Mouse (Mus musculus): ENCODE measurements around the gene Uaca. TPM values are rescaled to one million over a fixed set of nuclear protein-coding genes. Genes with fewer than 3 reads are reported as not detected.
"Not testable (repeated sequence)": the region's sequence is repeated elsewhere in the genome, so short reads cannot be mapped to it uniquely, and the experiment has no call there.

Uaca gene
- total RNA-seq, 2 experiments from 2014 or later, result 39.1 to 44.2 TPM

DNA sequence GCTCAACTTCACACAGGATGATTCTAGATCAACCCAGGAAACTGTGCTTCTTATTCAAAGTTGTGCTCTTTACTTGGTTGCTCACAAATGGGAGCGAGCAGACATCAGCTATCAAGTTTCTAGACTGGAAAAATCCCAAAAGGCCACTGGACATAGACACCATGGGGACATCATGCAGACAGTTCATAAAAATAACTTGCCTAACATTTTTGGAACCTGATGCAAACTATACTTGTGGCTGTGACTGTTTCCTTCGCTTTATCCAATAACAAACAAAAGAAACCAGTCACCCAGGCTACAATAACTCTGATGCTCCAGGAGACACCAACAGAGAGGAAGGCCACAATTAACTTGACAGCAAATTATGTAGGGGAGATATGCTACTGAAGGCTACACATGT lies 4.1 kb upstream of the Uaca start:
- no peak for DNase-seq

DNA sequence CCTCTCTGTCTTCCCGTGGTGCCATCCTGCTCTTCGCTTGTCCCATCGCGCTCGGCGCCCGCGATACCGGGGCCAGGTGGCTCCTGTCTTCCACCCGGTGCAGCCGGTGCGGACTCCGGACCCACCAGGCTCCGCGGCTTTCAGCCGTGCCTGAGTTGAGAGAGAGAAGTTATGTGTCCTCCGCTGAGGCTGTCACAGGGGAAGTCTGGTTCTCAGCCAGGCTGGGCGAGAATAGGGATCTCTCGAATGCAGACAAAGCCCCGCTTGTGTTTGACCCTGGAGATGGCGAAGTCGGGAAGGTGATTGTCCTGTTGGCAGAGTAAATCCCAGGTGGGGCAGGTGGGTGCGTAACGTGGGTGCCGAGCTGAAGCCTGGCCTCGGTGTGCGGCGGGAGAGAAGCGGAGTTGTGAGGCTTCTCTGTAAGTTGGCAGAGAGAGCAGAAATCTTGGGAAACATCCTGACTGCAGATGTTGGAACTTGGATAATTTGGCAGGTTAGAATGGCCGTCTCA lies 554 bp downstream of the Uaca start:
- peak; percentile 58 to 82 for DNase-seq

DNA sequence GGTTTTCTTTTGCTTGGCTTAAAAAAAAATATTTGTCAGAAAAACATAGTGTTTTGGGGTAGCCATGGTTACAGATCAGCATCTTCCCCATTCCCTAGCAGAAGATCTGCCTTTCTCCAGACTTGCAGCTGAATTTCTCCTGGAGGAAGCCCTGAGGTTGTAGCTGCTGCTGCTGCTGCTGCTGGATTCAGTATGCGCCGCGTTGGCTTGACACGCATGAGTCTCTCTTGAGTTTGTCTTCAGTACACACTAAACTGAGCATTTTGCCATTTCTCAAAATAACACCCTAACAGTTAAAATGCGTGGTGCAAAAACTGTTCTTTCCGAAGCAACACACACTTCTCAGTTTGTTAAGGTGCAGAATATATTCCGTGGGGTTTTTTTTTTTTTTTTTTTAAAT lies 1.7 kb downstream of the Uaca start:
- DNase-seq, result no peak

DNA sequence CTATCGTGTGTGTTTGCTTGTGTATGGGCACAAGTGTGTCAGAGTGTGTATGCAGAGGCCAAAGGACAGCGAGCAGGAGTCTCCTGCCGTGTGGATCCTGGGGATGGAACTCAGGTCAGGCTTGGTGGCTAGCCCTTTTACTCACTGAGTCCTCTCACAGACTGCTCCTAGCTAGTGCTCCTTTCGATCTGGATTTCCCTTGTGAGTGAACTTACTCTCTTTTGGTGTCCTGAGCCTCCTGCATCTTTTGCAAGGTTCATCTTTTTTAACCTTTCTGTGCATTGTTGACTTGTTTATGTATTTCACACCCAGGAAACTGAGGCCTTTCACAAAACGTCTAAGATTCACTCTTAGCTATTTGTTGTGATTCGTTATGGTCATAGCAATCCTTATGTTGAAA lies 2.8 kb downstream of the Uaca start:
- DNase-seq, result no peak

DNA sequence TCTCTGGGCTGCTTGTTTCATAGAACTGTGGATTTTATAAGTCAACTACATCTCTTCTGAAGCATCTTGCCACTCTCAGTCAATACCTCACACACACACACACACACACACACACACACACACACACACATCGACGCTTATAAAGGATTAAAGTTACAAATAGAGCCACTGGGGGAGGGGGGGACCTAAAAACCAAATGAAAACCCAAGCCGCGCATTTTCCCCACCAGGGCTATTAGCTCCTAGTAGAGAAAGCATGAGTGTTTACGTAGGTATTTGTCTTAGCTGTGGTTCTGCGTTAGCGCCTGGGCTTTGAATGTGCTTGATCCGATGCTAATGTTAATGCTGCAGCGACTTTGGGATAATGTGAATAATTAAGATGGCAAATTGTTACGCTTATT lies 4.7 kb downstream of the Uaca start:
- DNase-seq, result no peak

DNA sequence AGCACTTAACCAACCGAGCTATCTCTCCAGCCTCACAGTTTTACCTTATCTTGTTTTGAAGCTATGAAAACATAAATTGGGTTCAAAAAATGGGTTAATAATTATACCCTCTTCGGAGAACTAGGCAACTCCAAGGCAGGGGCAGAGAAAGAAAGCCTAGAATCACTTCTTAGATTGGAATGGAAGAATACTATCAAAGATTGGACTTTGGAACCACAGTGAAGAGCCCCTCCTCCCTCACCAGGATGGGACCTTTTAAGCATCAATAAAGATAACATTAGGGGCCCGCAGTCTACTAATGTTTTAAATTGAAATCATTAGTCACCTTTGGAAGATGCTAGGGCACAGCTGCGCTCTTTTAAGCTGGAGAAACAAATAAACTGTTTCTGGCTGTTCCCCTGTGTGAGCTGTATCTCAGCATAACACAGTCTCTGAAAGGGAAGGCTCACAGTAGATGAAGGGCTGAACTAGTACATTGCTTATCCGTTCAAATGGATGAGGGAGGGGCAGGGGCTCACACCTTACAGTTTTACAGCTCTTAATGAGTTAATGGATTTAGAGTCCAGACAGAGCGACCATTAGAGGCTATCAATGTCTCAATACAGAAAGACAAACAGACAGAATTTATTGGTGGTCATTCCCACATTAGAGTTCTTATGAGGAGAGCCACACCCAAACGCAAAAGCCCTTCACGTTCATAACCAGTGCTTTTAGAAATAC lies 6.5 kb downstream of the Uaca start:
- DNase-seq, result no peak

DNA sequence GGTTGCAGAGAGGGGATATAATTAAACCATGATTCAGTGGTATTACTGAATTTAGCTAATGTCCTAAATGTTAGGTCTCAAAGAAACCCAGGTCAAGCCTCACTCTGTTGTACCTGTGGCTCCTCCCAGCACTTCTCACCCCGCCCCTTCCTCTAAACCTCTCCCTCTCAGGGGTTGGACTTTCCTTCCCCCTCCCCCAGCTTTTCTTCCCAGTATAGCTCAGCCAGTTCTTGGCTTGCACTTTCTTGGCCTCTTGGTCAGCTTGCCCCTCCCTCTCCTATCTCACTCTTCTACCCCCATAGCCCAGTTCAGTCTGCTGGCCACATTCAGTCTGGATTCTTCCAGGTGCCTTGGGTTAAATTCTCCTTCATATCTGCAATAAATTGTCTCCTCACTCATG lies 7.4 kb downstream of the Uaca start:
- DNase-seq, result no peak

GRCm38 (mm10) chr9:60802341-60802740 lies 8.0 kb downstream of the Uaca start:
- DNase-seq, result no peak

GRCm38 (mm10) chr9:60806021-60806420 lies 11.7 kb downstream of the Uaca start:
- DNase-seq, result no peak

DNA sequence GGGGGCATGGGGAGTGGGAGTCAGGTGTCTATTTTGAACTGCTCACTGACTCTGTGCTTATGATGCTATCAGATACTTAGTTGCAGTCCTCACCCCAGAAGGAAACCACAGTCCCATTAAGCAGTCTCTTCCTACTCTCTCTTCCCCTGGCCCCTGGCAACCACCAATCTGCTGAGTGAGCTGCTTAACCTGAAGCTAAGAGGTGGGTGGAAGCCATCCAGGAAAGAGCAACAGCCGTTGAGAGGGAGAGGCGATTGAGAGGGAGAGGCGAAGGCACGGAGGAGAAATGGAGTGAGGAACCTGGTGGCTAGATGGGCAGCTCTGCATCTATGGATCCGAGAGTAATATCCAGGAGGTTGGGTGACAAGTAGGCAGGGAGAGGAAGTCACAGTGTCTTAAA lies 13.7 kb downstream of the Uaca start:
- DNase-seq, result no peak

DNA sequence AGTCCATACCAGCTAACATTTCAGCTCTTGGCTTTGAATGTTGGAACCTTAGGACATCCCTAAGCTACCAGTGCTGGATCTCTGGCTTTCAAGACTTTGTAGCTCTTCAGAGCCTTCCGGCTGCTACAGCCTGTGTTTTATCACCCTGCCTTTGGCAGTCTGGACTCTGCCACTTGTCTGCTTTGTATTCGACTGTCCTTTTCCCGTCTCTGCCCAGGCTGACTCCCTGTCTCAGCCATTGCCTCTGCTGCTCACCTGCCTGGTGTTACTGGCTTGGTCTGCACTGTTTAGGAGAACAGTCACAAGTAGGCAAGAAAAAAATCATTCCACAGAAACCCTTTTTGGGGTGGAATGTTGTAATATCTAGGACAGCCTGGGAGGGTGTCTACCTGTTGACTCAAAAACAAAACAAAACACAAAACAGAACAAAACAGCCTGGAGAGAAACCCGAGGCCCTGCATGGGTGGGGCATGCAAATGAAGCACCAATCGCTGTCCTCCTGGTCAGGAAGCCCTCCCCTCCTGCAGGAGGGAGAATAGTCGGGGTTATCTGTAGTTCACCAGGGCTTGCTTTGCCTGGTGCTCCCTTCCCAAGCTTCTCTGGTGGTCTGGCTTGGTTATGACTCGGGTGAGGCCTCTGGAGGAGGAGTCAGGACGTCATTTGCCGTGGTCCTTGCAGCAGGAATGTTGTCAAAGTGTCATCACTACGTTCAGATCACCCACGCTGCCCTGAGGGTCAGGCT lies 19.0 kb downstream of the Uaca start:
- peak; percentile 68 to 70 for DNase-seq

- no peak for DNase-seq
Measured at GRCm38 (mm10) chr9:60815502-60815901, 21.2 kb downstream of the Uaca start.

DNA sequence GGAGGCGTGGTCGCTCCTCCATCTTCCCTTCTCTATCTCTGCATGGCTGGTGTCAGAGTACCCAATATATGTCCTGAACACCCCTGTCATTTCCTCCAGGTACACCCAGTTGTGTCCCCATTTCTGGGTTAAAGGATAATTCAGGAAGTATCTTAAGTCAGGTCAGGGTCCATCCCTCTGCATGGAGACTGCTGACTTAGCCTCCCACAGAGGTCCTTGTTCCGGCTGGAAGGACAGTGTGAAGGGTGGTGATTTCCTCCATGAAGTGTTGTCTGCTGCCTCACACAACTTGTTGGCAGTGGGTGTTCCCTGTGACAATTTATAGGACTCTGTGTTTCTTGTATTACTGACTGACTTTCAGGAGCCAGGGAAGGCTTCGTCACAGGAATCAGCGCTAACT lies 23.2 kb downstream of the Uaca start:
- no peak for DNase-seq

DNA sequence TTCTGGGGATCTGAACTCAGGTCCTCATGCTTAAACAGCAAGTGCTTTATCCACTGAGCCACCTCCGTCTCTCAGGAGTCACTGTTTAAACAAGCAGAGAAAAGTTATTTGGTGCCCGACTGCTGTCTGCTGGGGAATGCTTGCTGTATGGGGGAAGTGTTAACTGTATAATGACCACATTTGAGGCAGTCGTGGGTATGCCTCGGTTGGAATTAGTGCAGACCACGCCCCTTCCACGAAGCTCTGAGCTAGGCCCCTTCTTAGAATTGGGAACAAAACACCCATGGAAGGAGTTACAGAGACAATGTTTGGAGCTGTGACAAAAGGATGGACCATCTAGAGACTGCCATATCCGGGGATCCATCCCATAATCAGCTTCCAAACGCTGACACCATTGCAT lies 24.2 kb downstream of the Uaca start:
- not testable (repeated sequence) for DNase-seq

DNA sequence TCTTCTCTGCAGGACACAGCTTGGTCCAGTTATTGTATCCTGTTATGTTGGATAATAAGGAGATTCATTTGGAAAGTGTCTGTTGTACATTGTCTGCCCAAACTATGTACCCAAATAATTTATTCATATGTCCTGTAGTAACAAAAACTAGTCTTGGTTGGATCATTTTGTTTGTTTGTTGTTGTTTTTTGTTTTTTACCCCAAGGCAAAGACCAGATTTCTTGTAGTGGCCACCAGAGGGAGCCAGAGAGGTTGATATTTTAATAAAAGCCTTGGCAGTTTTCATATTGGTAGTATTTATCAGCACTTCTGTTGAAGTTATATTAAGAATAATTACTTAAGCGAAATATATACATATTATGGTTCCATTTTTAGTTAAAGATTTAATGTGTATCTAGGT lies 25.0 kb downstream of the Uaca start:
- DNase-seq, result peak in 1 of 2 experiments; percentile 61

DNA sequence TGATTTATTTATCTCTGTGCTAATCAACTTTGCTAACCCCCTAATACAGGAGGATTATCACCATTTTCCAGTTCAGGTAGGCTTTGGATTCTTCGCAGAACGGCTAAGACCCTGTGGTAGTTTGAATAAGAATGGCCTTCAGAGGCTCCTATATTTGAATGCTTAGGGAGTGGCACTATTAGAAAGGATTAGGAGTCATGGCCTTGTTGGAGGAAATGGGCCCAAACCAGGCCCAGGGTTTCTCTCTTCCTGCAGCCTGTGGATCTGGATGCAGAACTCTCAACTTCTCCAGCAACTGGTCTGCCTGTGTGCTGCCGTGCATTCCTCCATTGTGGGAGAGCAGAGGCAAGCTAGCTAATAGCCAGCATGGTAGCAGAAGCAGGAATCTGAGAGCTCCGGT lies 27.2 kb downstream of the Uaca start:
- DNase-seq, result no peak

DNA sequence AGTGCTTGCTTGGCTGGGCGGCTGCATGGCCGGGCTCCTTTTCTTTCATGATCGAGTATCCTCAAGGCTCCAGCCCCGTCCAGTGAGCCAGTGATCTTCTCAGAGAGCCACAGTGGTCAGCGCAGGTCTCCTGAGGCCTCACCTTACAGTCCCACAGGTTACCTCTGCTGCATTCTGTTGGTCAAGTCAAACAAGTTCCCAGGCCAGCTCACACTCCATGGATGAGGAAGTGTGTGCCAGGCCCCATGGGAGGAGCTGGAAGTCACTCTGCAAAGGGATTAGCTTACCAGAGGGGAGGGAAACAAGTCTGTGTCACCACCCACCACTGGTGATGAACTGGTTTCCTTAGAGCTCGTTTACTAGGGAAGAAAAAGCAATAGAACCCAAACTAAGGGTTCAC lies 28.3 kb downstream of the Uaca start:
- DNase-seq, result no peak

GRCm38 (mm10) chr9:60825506-60825905 lies 31.2 kb downstream of the Uaca start:
- DNase-seq, result peak in 1 of 2 experiments; percentile 44

DNA sequence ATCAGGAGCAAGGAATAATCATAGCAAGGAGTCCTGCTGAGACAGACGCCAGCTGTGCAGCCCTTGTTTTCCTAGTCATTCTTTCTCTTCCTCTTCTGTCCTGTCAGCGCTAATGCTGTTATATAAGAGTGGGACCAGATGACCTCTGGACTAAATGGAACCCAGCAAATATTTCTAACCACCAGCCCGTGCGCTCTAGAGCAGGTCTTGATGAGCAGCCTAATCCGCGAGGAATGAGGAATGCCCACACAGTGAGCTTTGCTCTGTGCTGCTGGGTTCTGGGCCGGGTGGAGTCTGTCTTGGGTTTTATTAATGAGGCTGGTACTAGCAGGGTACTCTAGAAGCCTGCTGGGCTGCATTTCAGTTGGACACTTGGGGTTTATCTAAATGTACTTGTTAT lies 32.4 kb downstream of the Uaca start:
- no peak for DNase-seq

- no peak for DNase-seq
Measured at GRCm38 (mm10) chr9:60828196-60828595, 33.9 kb downstream of the Uaca start.

- no peak for DNase-seq
Measured at GRCm38 (mm10) chr9:60829610-60830009, 35.3 kb downstream of the Uaca start.

- DNase-seq, result no peak
Measured at GRCm38 (mm10) chr9:60830079-60830478, 35.7 kb downstream of the Uaca start.

- no peak for DNase-seq
Measured at GRCm38 (mm10) chr9:60832233-60832632, 37.9 kb downstream of the Uaca start.

- DNase-seq, result no peak
Measured at GRCm38 (mm10) chr9:60836151-60836550, 41.8 kb downstream of the Uaca start.
